Mouse (Mus musculus): Measurements from ENCODE around the gene Tgfb1.

DNA sequence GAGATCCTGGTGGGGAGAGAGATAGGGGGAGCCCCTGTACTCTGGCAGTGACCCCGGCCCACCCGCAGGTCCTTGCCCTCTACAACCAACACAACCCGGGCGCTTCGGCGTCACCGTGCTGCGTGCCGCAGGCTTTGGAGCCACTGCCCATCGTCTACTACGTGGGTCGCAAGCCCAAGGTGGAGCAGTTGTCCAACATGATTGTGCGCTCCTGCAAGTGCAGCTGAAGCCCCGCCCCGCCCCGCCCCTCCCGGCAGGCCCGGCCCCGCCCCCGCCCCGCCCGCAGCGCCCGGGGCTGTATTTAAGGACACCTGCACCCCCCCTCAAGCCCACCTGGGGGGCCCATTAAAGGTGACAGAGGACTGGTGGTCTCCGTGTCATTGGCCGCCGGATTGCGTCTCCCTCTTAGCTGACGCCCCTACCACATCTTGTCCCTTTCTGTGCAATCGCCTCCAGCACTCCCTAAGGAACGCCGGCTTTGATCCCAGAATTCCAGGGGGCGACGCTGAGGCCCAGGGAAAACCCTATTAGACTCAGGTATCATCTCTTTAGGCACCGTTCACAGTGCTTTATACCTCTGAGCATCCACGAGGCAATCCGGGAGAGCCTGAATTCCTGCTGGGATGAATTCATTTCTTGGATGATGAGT is 18.0 kb downstream of the Tgfb1 start:
- TF ChIP-seq POLR2A (IDR thresholded peaks at IDR 0.05; ENCODE audit: low read depth, low read length) (no peak), CTCF (IDR thresholded peaks at IDR 0.05; ENCODE audit: borderline replicate concordance, insufficient read depth, low read length) (no peak)
